Mouse (Mus musculus): ENCODE measurements around the gene Pmfbp1.

Gene Pmfbp1

GRCm38 (mm10) chr8:109503566-109503965, 9.7 kb downstream of the Pmfbp1 start:
- DNase-seq = no peak

GRCm38 (mm10) chr8:109505560-109505959, 11.7 kb downstream of the Pmfbp1 start:
- DNase-seq = no peak

- no peak for DNase-seq
Observed at GRCm38 (mm10) chr8:109524008-109524407, 30.2 kb downstream of the Pmfbp1 start.

GRCm38 (mm10) chr8:109535140-109535990, 41.5 kb downstream of the Pmfbp1 start:
- DNase-seq = peak; percentile 59

GRCm38 (mm10) chr8:109536703-109537102, 42.9 kb downstream of the Pmfbp1 start:
- DNase-seq = peak; percentile 69

GRCm38 (mm10) chr8:109542165-109542564, 48.3 kb downstream of the Pmfbp1 start:
- no peak for DNase-seq

- DNase-seq = no peak
Observed at GRCm38 (mm10) chr8:109542748-109543519, 49.1 kb downstream of the Pmfbp1 start.

GRCm38 (mm10) chr8:109544049-109544448, 50.2 kb downstream of the Pmfbp1 start:
- no peak for DNase-seq

GRCm38 (mm10) chr8:109551663-109552062, 57.8 kb downstream of the Pmfbp1 start:
- peak; percentile 37 for DNase-seq

GRCm38 (mm10) chr8:109563881-109564280, 70.1 kb downstream of the Pmfbp1 start:
- DNase-seq = no peak

- DNase-seq = no peak
Observed at GRCm38 (mm10) chr8:109564766-109565165, 70.9 kb downstream of the Pmfbp1 start.

GRCm38 (mm10) chr8:109565498-109566333, 71.9 kb downstream of the Pmfbp1 start, which contains the start of the genes Dhx38 and Txnl4b:
Gene Dhx38 (minus strand): TSS chr8:109565861.
Gene Txnl4b (plus strand): TSS chr8:109565892.
- DNase-seq = peak; percentile 98

GRCm38 (mm10) chr8:109571139-109571538, 77.3 kb downstream of the Pmfbp1 start:
- no peak for DNase-seq

- DNase-seq = no peak
Observed at GRCm38 (mm10) chr8:109576311-109576710, 82.5 kb downstream of the Pmfbp1 start.

GRCm38 (mm10) chr8:109578900-109579301, 85.1 kb downstream of the Pmfbp1 start, which contains the start of gene Hp:
Gene Hp (minus strand): TSS chr8:109579172.
- DNase-seq = no peak

GRCm38 (mm10) chr8:109584293-109584692, 90.5 kb downstream of the Pmfbp1 start:
- no peak for DNase-seq

GRCm38 (mm10) chr8:109584830-109585229, 91.0 kb downstream of the Pmfbp1 start:
- DNase-seq = no peak

GRCm38 (mm10) chr8:109585652-109586051, 91.8 kb downstream of the Pmfbp1 start:
- no peak for DNase-seq

- no peak for DNase-seq
Observed at GRCm38 (mm10) chr8:109586972-109587504, 93.2 kb downstream of the Pmfbp1 start.

GRCm38 (mm10) chr8:109590901-109591300, 97.1 kb downstream of the Pmfbp1 start:
- DNase-seq = no peak

- DNase-seq = no peak
Observed at GRCm38 (mm10) chr8:109591367-109591766, 97.5 kb downstream of the Pmfbp1 start.

GRCm38 (mm10) chr8:109592164-109592563, 98.3 kb downstream of the Pmfbp1 start:
- no peak for DNase-seq
